Mouse (Mus musculus): ENCODE measurements around the gene Mthfd2l. TPM values are rescaled to one million over a fixed set of nuclear protein-coding genes. Genes with fewer than 3 reads are reported as not detected.
A peak's percentile ranks its signal among the peaks of the same experiment; 100 is the strongest.

Gene Mthfd2l
- total and polyA plus RNA-seq, 2 experiments from 2014 or later, result 43.3 to 76.1 TPM

GRCm38 (mm10) chr5:90945453-90945852, 14.5 kb downstream of the Mthfd2l start:
- Histone ChIP-seq H3K4me3 (ENCODE audit: low read depth, low read length) (no peak overlapping the region), H3K4me1 (ENCODE audit: insufficient read depth) (no peaks in the 10 kb centered on the region), H3K27me3 (ENCODE audit: insufficient read depth, low read length) (no peaks in the 10 kb centered on the region), H3K9ac (no peak overlapping the region), H3K27ac (ENCODE audit: low read depth, low read length) (no peak overlapping the region), H3K36me3 (ENCODE audit: insufficient read depth) (no peaks in the 10 kb centered on the region), H3K9me3 (ENCODE audit: low read length) (no peaks in the 10 kb centered on the region), H3K4me2 (ENCODE audit: low read depth) (no peak overlapping the region)
- DNase-seq (no peak), ATAC-seq (no peak)
- TF ChIP-seq CTCF (IDR thresholded peaks at IDR 0.05; ENCODE audit: low read depth), result no peak
- 97% methylated on average over 2 of the region's 2 CpGs for WGBS

- H3K36me3 ChIP-seq (ENCODE audit: insufficient read depth), result no peaks in the 10 kb centered on the region
- no peak overlapping the region for H3K4me2 ChIP-seq (ENCODE audit: low read depth)
- H3K4me1 ChIP-seq (ENCODE audit: insufficient read depth), result no peaks in the 10 kb centered on the region
- no peaks in the 10 kb centered on the region for H3K27me3 ChIP-seq (ENCODE audit: insufficient read depth, low read length)
- no peak for TF ChIP-seq CTCF (IDR thresholded peaks at IDR 0.05; ENCODE audit: low read depth)
- no peak overlapping the region for H3K9ac ChIP-seq
- ATAC-seq (no peak), DNase-seq (no peak)
- H3K27ac ChIP-seq (ENCODE audit: low read depth, low read length), result no peak overlapping the region
- H3K9me3 ChIP-seq (ENCODE audit: low read length), result no peaks in the 10 kb centered on the region
- no peak overlapping the region for H3K4me3 ChIP-seq (ENCODE audit: low read depth, low read length)
- WGBS, result 87% methylated on average over 15 of the region's 15 CpGs
Measured at GRCm38 (mm10) chr5:90949499-90949898, 18.6 kb downstream of the Mthfd2l start.

GRCm38 (mm10) chr5:90951475-90951874, 20.6 kb downstream of the Mthfd2l start:
- Histone ChIP-seq H3K9ac (no peak overlapping the region), H3K4me2 (ENCODE audit: low read depth) (no peak overlapping the region), H3K9me3 (ENCODE audit: low read length) (no peaks in the 10 kb centered on the region), H3K4me3 (ENCODE audit: low read depth, low read length) (no peak overlapping the region), H3K36me3 (ENCODE audit: insufficient read depth) (no peaks in the 10 kb centered on the region), H3K27me3 (ENCODE audit: insufficient read depth, low read length) (no peaks in the 10 kb centered on the region), H3K27ac (ENCODE audit: low read depth, low read length) (no peak overlapping the region), H3K4me1 (ENCODE audit: insufficient read depth) (no peaks in the 10 kb centered on the region)
- ATAC-seq (peak; percentile 84), DNase-seq (peak; percentile 53)
- TF ChIP-seq CTCF (IDR thresholded peaks at IDR 0.05; ENCODE audit: low read depth), result peak; percentile 95
- WGBS, result 28% methylated on average over 2 of the region's 2 CpGs

- Histone ChIP-seq H3K9me3 (ENCODE audit: low read length) (no peaks in the 10 kb centered on the region), H3K36me3 (ENCODE audit: insufficient read depth) (no peaks in the 10 kb centered on the region), H3K27me3 (ENCODE audit: insufficient read depth, low read length) (no peaks in the 10 kb centered on the region), H3K4me3 (ENCODE audit: low read depth, low read length) (no peak overlapping the region), H3K27ac (ENCODE audit: low read depth, low read length) (no peak overlapping the region), H3K4me1 (ENCODE audit: insufficient read depth) (no peaks in the 10 kb centered on the region), H3K9ac (no peak overlapping the region), H3K4me2 (ENCODE audit: low read depth) (no peak overlapping the region)
- peak; percentile 57 for TF ChIP-seq CTCF (IDR thresholded peaks at IDR 0.05; ENCODE audit: low read depth)
- ATAC-seq (no peak), DNase-seq (peak; percentile 34)
- 86% methylated on average over 8 of the region's 8 CpGs for WGBS
Measured at GRCm38 (mm10) chr5:90952731-90953481, 22.0 kb downstream of the Mthfd2l start.

- 63% methylated on average over 4 of the region's 4 CpGs for WGBS
Measured at GRCm38 (mm10) chr5:90964316-90964715, 33.4 kb downstream of the Mthfd2l start.

GRCm38 (mm10) chr5:90964764-90965163, 33.8 kb downstream of the Mthfd2l start:
- TF ChIP-seq CTCF (IDR thresholded peaks at IDR 0.05; ENCODE audit: low read depth), result no peak
- H3K9me3 ChIP-seq (ENCODE audit: low read length), result no peaks in the 10 kb centered on the region
- H3K36me3 ChIP-seq (ENCODE audit: insufficient read depth), result no peaks in the 10 kb centered on the region
- no peak overlapping the region for H3K4me3 ChIP-seq (ENCODE audit: low read depth, low read length)
- DNase-seq (no peak), ATAC-seq (no peak)
- no peaks in the 10 kb centered on the region for H3K27me3 ChIP-seq (ENCODE audit: insufficient read depth, low read length)
- H3K9ac ChIP-seq, result no peak overlapping the region
- 95% methylated on average over 4 of the region's 4 CpGs for WGBS
- no peak overlapping the region for H3K27ac ChIP-seq (ENCODE audit: low read depth, low read length)
- no peaks in the 10 kb centered on the region for H3K4me1 ChIP-seq (ENCODE audit: insufficient read depth)
- no peak overlapping the region for H3K4me2 ChIP-seq (ENCODE audit: low read depth)

More at GRCm38 (mm10) chr5:90964316-90964715, 33.4 kb downstream of the Mthfd2l start:
- no peak overlapping the region for H3K4me2 ChIP-seq (ENCODE audit: low read depth)
- H3K4me3 ChIP-seq (ENCODE audit: low read depth, low read length), result no peak overlapping the region
- ATAC-seq, result no peak
- H3K27ac ChIP-seq (ENCODE audit: low read depth, low read length), result no peak overlapping the region
- H3K4me1 ChIP-seq (ENCODE audit: insufficient read depth), result no peaks in the 10 kb centered on the region
- no peak for DNase-seq
- no peak overlapping the region for H3K9ac ChIP-seq
- H3K27me3 ChIP-seq (ENCODE audit: insufficient read depth, low read length), result no peaks in the 10 kb centered on the region
- H3K36me3 ChIP-seq (ENCODE audit: insufficient read depth), result peaks cover 4% of the 10 kb centered on the region; the same call in 1 of the 2 replicates
- no peaks in the 10 kb centered on the region for H3K9me3 ChIP-seq (ENCODE audit: low read length)
- TF ChIP-seq CTCF (IDR thresholded peaks at IDR 0.05; ENCODE audit: low read depth), result peak; percentile 47

GRCm38 (mm10) chr5:90965386-90965785, 34.5 kb downstream of the Mthfd2l start:
- Histone ChIP-seq H3K4me1 (ENCODE audit: insufficient read depth) (no peaks in the 10 kb centered on the region), H3K27ac (ENCODE audit: low read depth, low read length) (no peak overlapping the region), H3K36me3 (ENCODE audit: insufficient read depth) (no peaks in the 10 kb centered on the region), H3K27me3 (ENCODE audit: insufficient read depth, low read length) (no peaks in the 10 kb centered on the region), H3K9ac (no peak overlapping the region), H3K4me2 (ENCODE audit: low read depth) (no peak overlapping the region), H3K4me3 (ENCODE audit: low read depth, low read length) (no peak overlapping the region), H3K9me3 (ENCODE audit: low read length) (no peaks in the 10 kb centered on the region)
- 72% methylated on average over 4 of the region's 4 CpGs for WGBS
- no peak for TF ChIP-seq CTCF (IDR thresholded peaks at IDR 0.05; ENCODE audit: low read depth)
- DNase-seq (no peak), ATAC-seq (no peak)
